Comparison of ENCODE assay signal across 18 mouse cellular contexts in genomic region chr14:76197357-76197756, GRCm38 (mm10).
"Had no signal": no experiment of that assay in that cellular context is flagged by ENCODE, and none has a peak within 500 bp of the region (broad histone marks: within the 10 kb centered on the region; RNA-seq: fewer than 3 reads in every experiment).

No protein-coding gene starts in this region.

- H3K9ac ChIP-seq: lung, embryonic 14.5 days; midbrain, embryonic 13.5 days; neural tube, embryonic 13.5 days; neural tube, embryonic 15.5 days had no signal

- ATAC-seq: midbrain, embryonic 13.5 days; midbrain, embryonic 16.5 days had no signal

- H3K27me3 ChIP-seq: midbrain, embryonic 13.5 days; neural tube, embryonic 13.5 days; neural tube, embryonic 15.5 days had no signal

- H3K4me3 ChIP-seq: midbrain, embryonic 13.5 days; myocyte; neural tube, embryonic 13.5 days; neural tube, embryonic 15.5 days had no signal

- H3K27ac ChIP-seq: midbrain, embryonic 13.5 days; neural tube, embryonic 13.5 days; neural tube, embryonic 15.5 days had no signal

- H3K36me3 ChIP-seq: midbrain, embryonic 13.5 days; neural tube, embryonic 13.5 days; neural tube, embryonic 15.5 days had no signal

- H3K9me3 ChIP-seq: midbrain, embryonic 13.5 days; neural tube, embryonic 13.5 days; neural tube, embryonic 15.5 days had no signal

- H3K4me1 ChIP-seq: neural tube, embryonic 15.5 days had no signal

- H3K4me2 ChIP-seq: lung, embryonic 14.5 days; midbrain, embryonic 11.5 days; midbrain, embryonic 13.5 days; neural tube, embryonic 13.5 days; neural tube, embryonic 15.5 days had no signal

- DNase-seq: lung, adult 18-20 months; lung, embryonic 14.5 days; lung, postnatal 10 days; lung, postnatal 4 days; retina, postnatal 1 day; right cerebral cortex, adult 18-20 months; right cerebral cortex, postnatal 25 days; right cerebral cortex, postnatal 4 days; spleen, adult 18-20 months; thymus, adult 2 months; thymus, postnatal 25 days; thymus, postnatal 4 days had no signal
